Mouse (Mus musculus) hindbrain, postnatal 0 days (tissue): ENCODE results near the gene Elp5. TPM values are rescaled to one million over a fixed set of nuclear protein-coding genes. Genes with fewer than 3 reads are reported as not detected.

ENCODE experiments used
- ATAC-seq: fragments of 200-750 bp; cut with Nextera tagmentation; 2 replicates; pipeline ENCODE4 v1.8.0; 2017; ENCODE audit warnings: mild to moderate bottlenecking, moderate TSS enrichment, moderate library complexity
- DNase-seq: peaks from one replicate; pipeline ENCODE4 v3.0.0-alpha.2; 2015; ENCODE audit warnings: low spot score
- H3K27ac ChIP-seq: fragments of 300-500 bp; sonication (generic); 2 replicates; pipeline ENCODE4 v1.5.1; 2014; ENCODE audit warnings: mild to moderate bottlenecking
- H3K27me3 ChIP-seq: fragments of 300-500 bp; sonication (generic); 2 replicates; pipeline ENCODE4 v1.6.1; 2014; ENCODE audit warnings: low read length, mixed read lengths; ENCODE audit not compliant: insufficient read depth
- H3K36me3 ChIP-seq: fragments of 300-500 bp; sonication (generic); 2 replicates; pipeline ENCODE4 v1.6.1; 2014; ENCODE audit warnings: low read length, mixed read lengths; ENCODE audit not compliant: insufficient read depth
- H3K4me1 ChIP-seq: fragments of 300-500 bp; sonication (generic); 2 replicates; pipeline ENCODE4 v1.6.1; 2014; ENCODE audit warnings: antibody characterized with exemption, low read length, mixed read lengths; ENCODE audit not compliant: insufficient read depth
- H3K4me2 ChIP-seq: fragments of 300-500 bp; sonication (generic); 2 replicates; pipeline ENCODE4 v1.6.1; 2014; ENCODE audit warnings: low read depth, mild to moderate bottlenecking, low read length, moderate library complexity, mixed read lengths
- H3K4me3 ChIP-seq: fragments of 300-500 bp; sonication (generic); 2 replicates; pipeline ENCODE4 v1.5.1; 2014; ENCODE audit warnings: low read length
- H3K9ac ChIP-seq: fragments of 300-500 bp; sonication (generic); replicated peaks from 2 replicates; pipeline ENCODE4 v1.6.1; 2014; ENCODE audit warnings: mild to moderate bottlenecking, low read length, moderate library complexity, mixed read lengths
- H3K9me3 ChIP-seq: fragments of 300-500 bp; sonication (generic); 2 replicates; pipeline ENCODE4 v1.6.1; 2016; ENCODE audit warnings: low read length, mixed read lengths
- CTCF ChIP-seq: IDR thresholded peaks from 2 replicates; pipeline ENCODE4 v1.5.1; 2016; ENCODE audit warnings: antibody characterized with exemption, control low read depth, low read depth
- WGBS: fragments of 180-500 bp; shearing (Covaris S2); extraction: QIAGEN DNeasy Blood & Tissue Kit; methylation state at CpG from one replicate; pipeline ENCODE4 v1.1.7; 2014; 5-methylcytosine and 5-hydroxymethylcytosine counted together
- polyA plus RNA-seq: library from polyadenylated mRNA; unstranded; fragments of >200 nt; fragmentation: Nextera tagmentation; extraction: Ambion mirVana; gene quantifications from 2 replicates; pipeline ENCODE4 v1.2.1, GENCODE M21; 2015
- total RNA-seq: library from RNA; depleted of rRNA; stranded (reverse); fragments of >200 nt; gene quantifications from 2 replicates; pipeline ENCODE4 v1.2.3, GENCODE M21; 2014

The Elp5 gene
- total and polyA plus RNA-seq, 2 experiments from 2014 or later = 137 to 168 TPM

- ATAC-seq = no peak
- H3K9me3 ChIP-seq = no peaks in the 10 kb centered on the region
- H3K4me1 ChIP-seq = peaks cover 22% of the 10 kb centered on the region
- 92% methylated on average over 27 of the region's 27 CpGs for WGBS
- peaks cover 12% of the 10 kb centered on the region; the same call in 1 of the 2 replicates for H3K36me3 ChIP-seq
- H3K27ac ChIP-seq = no peak overlapping the region
- no peak overlapping the region for H3K4me3 ChIP-seq
- no peaks in the 10 kb centered on the region for H3K27me3 ChIP-seq
- H3K9ac ChIP-seq = no peak overlapping the region
- peak; percentile 44 for TF ChIP-seq CTCF
- H3K4me2 ChIP-seq = no peak overlapping the region
- DNase-seq = no peak
Observed at GRCm38 (mm10) chr11:69998567-69999491, 16.5 kb upstream of the Elp5 start.

- peaks cover 12% of the 10 kb centered on the region; the same call in 1 of the 2 replicates for H3K36me3 ChIP-seq
- H3K27me3 ChIP-seq = no peaks in the 10 kb centered on the region
- H3K9me3 ChIP-seq = no peaks in the 10 kb centered on the region
- peak; percentile 15; the same call in 1 of the 2 replicates for ATAC-seq
- H3K4me3 ChIP-seq = peak overlapping the region; percentile 60
- TF ChIP-seq CTCF = no peak
- peak overlapping the region; percentile 64 for H3K9ac ChIP-seq
- H3K27ac ChIP-seq = peak overlapping the region; percentile 90
- 1% methylated on average over 32 of the region's 44 CpGs for WGBS
- peaks cover 16% of the 10 kb centered on the region for H3K4me1 ChIP-seq
- H3K4me2 ChIP-seq = peak overlapping the region; percentile 68
- DNase-seq = peak; percentile 80
Observed at GRCm38 (mm10) chr11:69997070-69997509, 14.8 kb upstream of the Elp5 start.

GRCm38 (mm10) chr11:69996161-69997061 lies 14.1 kb upstream of the Elp5 start:
- no peak for ATAC-seq
- Histone ChIP-seq H3K9ac (peak overlapping the region; percentile 64), H3K4me2 (peak overlapping the region; percentile 68), H3K36me3 (peaks cover 12% of the 10 kb centered on the region; the same call in 1 of the 2 replicates), H3K4me1 (peaks cover 11% of the 10 kb centered on the region), H3K27ac (peak overlapping the region; percentile 90), H3K4me3 (peak overlapping the region; percentile 60), H3K27me3 (no peaks in the 10 kb centered on the region), H3K9me3 (no peaks in the 10 kb centered on the region)
- WGBS = 1% methylated on average over 62 of the region's 66 CpGs
- TF ChIP-seq CTCF = no peak
- peak; percentile 74 for DNase-seq

GRCm38 (mm10) chr11:69995391-69995960 lies 13.2 kb upstream of the Elp5 start, which contains the start of gene Phf23:
TSS of gene Phf23 (plus strand) at chr11:69995777.
- H3K4me2 ChIP-seq = peak within 1 kb of the TSS; percentile 68
- H3K4me1 ChIP-seq = peaks cover 8% of the 10 kb centered on the region; the same call in 1 of the 2 replicates
- under 1% methylated on average over 36 of the region's 36 CpGs for WGBS
- peaks cover 12% of the 10 kb centered on the region; the same call in 1 of the 2 replicates for H3K36me3 ChIP-seq
- no peaks in the 10 kb centered on the region for H3K27me3 ChIP-seq
- DNase-seq (peak; percentile 99), ATAC-seq (peak; percentile 87)
- peak within 1 kb of the TSS; percentile 64 for H3K9ac ChIP-seq
- peak within 1 kb of the TSS; percentile 90 for H3K27ac ChIP-seq
- peak; percentile 65 for TF ChIP-seq CTCF
- peak within 1 kb of the TSS; percentile 60 for H3K4me3 ChIP-seq
- no peaks in the 10 kb centered on the region for H3K9me3 ChIP-seq

GRCm38 (mm10) chr11:69994401-69995090 lies 12.2 kb upstream of the Elp5 start:
- H3K4me1 ChIP-seq = peaks cover 8% of the 10 kb centered on the region; the same call in 1 of the 2 replicates
- DNase-seq (no peak), ATAC-seq (no peak)
- H3K9me3 ChIP-seq = no peaks in the 10 kb centered on the region
- 0 out of 2 replicates have a peak overlapping the region, but pooled peaks have one; percentile 68 for H3K4me2 ChIP-seq
- no peak overlapping the region for H3K9ac ChIP-seq
- peak; percentile 27 for TF ChIP-seq CTCF
- H3K27ac ChIP-seq = no peak overlapping the region
- H3K27me3 ChIP-seq = no peaks in the 10 kb centered on the region
- WGBS = 87% methylated on average over 11 of the region's 11 CpGs
- H3K36me3 ChIP-seq = peaks cover 15% of the 10 kb centered on the region; the same call in 1 of the 2 replicates
- peak overlapping the region; percentile 60; the same call in 1 of the 2 replicates for H3K4me3 ChIP-seq
